Mouse (Mus musculus) cerebellum, adult 9-11 months (tissue): Measurements from ENCODE around the gene Mark2.

ENCODE experiments used
- DNase-seq: peaks from one replicate; pipeline ENCODE4 v3.0.0; 2022

The Mark2 gene

DNA sequence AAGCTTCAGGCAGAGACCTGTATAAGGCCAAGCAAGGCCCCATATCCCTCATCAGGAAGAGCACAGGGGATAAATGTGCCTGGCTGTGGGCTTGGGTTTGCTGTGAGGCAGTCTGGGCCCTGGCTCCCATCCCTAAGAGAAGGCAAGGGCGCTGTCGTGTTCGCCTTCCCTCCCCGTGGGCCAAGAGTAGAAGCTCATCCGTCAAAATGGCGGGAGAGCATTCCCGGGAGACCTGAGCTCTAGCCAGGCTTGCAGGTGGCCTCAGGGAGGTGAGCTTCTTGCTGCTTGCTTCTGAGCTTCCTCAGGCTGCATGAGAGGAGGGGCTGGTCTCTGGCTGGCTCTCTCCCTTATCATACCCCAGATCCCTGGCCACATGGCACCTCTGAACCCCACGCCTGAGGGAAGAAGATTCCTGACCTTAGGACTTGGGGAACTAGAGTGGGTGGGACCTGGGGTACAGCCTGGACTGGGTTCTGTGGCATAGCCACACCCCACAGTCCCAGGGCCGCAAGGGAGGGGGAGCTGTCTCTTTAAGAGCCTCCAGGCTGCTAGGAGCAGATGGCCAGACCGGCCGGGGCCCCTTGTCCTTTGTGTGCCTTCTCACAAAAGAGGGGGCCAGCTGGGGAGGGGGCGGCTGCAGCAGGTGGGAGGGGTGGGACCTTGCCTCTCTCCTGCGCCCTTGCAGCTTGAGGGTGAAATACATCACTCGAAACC lies 76.0 kb downstream of the Mark2 start:
- DNase-seq: peak; percentile 72

DNA sequence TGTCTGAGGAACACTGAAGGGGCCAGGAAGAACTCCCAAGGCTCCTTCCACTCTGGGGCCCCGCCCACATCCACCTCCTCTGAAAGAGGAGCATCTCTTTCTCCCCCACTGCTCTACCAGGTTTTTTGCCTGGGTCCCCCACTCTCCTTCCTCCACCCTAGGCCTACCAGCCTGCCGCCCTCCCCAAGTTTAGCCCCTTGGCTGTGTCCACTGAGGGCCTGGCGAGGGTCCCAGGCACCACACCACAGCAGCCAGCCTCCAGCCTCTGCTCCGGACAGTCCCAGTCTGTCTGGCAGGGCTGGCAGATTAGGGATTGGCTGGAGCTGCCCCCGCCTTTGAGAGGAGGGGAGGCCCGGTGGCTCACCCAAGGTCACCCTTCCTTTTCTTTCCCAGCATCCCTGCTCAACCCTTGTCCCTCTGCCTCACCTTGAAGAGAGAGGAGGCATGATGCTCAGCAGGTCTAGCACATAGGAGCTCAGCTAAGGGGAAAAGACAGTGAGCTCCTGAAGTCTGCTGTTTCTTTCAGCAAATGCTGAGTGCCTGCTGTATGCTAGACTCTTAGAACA lies 76.8 kb downstream of the Mark2 start:
- peak; percentile 64 for DNase-seq

DNA sequence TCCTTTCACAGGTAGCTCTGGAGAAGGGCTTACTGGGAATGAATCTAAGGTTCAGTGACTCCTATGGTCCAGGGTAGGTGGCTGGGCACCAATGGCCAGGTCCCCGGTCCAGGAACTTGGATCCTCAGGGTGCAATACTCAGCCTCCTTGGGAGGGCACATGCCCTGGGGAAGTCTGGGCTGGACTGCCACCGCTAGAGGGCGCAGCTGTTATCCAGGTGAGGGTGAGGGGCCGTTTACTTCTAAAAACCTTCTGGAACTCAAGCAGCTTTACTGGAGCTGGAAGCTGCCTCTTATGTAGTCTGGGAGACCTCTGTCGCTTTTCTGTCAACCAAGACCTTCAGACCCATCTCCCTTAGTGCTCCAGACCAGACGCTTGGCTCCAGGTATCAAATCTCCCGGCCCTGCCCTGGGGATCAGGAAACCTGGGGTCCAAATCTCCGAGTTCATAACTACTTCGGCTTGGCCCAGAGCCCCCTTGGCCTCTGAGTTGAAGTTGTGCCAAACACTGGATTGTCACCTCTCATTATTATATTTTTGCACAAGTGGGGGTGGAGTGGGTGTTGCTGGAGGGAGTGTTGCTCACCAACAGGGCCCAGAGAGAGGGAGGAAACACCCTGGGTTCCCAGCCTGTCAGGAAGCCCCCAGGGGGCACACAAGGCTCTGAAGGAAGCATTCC lies 77.4 kb downstream of the Mark2 start:
- peak; percentile 78 for DNase-seq

DNA sequence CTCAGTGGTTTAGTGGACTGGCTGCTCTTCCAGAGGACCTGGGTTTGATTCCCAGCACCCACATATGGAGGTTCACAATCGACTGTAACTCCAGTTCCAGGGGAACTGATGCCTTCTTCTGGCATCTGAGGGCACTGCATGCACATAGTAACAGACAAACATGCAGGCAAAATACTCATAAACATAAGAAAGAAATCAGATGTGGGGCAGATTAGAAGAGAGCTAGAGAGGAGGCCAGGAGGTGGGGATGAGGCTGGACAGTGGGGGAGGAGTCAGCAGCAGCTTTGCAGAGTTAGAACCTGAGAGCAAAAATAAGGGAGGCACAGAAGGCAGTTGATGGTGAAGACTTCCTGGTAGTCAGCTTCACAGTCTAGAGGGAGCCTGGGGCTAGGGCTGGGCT lies 79.1 kb downstream of the Mark2 start:
- no peak for DNase-seq

DNA sequence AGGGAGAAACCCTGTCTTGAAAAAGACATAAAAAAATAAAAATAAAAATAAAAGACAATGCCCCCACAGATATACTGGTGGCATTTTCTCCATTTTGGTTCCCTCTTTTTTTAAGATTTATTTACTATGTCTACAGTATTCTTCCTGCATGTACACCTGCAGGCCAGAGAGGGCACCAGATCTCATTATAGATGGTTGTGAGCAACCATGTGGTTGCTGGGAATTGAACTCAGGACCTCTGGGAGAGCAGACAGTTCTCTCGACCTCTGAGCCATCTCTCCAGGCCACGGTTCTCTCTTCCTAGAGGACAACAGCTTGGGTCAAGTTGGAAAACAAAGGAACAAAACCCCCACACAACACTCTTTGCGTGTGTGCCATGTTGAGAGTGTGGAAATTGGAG lies 79.7 kb downstream of the Mark2 start:
- no peak for DNase-seq

DNA sequence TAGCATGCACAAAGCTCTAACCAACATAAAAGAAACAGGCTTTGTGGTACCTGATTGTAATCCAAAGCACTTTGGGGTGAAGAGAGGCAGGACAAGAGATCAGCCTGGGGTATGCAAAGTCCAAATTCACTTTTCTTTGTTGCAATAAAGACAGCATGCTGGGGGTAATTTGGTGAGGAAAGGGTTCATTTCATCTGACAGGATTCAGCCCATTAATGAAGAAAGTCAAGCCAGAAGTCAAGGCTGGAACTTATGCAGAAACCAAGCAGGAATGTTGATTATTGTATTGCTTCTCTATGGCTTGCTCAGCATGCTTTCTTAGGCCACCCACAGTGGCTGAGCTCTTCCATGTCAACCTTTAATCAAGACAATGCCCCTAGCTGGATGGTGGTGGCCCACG lies 80.2 kb downstream of the Mark2 start:
- DNase-seq: no peak

DNA sequence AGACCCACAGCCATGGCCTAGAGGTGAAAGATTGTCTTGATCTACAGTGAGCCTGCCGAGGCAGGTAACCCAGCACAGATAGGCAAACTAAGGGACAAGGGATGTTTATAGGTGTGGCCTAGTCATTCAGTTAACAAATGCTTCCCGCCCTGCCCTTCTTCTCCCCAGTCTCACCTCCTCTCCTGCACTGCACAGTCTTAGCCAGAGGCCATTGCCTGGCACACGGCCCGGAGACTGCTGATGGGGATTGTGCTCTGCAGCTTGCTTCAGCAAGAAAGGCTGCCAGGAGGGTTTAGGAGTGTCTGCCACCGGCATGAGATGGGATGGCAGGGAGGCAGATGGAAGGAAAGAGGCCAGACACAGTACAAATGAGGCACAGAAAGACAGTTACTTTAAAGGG lies 83.8 kb downstream of the Mark2 start:
- peak; percentile 49 for DNase-seq

DNA sequence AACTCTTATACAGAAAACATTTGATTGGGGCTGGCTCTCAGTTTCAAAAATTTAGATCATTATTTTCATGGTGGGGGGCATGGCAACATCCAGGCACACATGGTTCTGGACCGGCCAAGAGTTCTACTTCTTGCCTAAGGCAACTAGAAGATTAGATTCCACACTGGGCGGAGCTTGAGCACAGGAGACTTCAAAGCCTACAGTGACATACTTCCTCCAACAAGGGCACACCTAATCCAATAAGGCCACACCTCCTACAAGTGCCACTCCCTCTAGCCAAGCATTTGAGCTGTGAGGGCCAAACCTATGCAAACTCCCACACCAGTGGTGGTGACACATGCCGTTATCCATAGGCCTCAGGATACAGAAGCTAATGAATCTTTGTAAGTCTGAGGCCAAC lies 95.6 kb downstream of the Mark2 start:
- no peak for DNase-seq

DNA sequence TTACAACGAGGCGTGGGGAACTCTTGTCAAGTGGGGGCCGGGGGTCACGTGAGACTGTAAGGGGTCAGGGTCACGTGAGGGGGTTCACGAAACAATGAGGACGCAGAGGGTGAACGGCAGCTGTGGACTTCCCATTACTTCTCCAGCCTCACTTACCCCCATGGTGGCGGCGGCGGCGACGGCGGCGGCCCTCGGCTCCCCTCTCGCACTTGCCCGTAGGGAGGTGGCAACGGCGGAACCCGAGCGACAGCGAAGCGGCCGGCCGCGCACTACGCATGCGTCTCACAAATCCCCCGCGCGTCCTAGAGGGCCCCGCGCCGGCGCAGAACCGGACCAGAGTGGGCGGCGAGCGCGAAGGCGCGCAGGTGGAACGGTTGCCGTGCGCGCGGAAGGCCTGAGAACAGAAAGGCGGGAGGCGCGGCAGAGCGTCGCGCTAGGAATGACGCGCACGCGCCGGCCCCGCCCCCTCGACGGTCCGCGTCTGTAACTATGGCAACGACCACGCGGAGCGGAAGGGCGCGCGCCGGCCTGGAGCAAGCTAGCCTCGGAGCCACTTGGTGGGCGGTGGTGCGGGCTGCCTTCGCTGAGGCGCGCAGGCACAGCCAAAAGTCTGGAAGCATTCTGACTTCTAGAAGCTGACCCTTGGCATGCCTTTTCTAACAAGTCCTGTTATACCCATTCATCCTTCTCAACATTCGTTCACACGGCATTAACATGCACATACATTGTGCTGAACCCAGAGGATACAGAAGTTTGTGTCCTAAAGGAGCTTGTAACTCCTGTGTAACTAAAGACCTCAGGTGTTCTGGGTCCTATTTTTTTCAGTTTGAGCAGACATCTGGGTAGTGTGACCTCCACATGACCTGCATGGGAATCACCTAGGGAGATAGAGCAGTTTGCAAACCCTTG lies 100.6 kb downstream of the Mark2 start, which contains the start of gene Naa40:
Gene Naa40 (minus strand): TSS at position 402 of the 909 bp plus-strand sequence.
- DNase-seq: peak; percentile 97

DNA sequence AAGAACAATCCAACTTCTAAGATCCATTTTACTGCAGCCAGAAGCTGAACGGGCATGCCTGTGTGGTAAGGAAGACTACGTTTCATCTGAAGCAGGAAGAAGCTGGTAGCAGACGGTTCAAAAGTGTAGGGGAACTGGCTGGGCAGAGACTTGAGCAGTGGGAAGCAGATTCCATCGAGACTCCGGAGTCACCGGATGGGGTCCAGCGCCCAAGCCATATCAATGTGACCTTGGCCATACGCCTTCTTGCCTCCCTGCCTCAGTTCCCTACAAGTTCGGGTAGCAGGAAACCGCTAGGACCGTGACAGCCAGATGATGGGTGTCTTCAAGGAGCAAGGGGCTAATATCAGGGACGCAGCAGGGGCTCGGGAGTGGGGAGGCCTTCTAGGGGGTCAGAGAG lies 101.4 kb downstream of the Mark2 start:
- DNase-seq: no peak

DNA sequence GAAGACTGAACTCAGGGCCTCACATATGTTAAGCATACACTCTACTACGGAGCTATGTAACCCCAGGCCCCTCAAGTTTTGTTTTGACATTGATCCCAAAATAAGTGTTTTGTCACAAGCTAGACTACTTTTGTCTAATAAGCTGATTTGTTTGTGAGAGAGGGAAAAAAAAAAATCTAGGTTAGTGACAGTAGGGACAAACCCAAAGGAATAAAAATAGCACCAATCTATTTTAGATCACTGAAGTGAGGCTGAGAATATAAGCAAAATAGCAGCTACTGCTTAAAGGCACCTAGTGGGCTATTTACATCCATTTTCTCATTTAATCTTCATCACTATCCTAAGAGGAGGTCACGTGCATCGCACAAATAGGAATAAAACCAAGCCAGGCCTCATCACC lies 102.1 kb downstream of the Mark2 start:
- no peak for DNase-seq

DNA sequence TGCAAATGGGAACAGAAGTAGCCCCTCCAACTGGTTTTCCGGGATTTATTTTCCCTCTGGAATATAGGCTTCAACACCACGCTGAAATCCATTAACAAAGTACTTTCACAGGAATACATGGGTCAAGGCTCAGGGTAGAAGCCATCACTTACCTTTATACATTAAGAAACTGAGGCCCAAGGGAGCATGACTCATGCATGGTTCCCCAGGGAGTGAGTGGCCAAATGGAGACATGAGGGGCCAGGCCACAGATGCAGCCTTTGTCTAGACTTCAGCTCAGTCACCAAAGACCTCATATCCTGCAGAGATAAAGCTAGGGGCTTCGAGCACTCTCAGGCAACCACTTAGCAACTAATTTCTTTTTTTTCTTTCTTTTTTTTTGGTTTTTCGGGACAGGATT lies 104.9 kb downstream of the Mark2 start:
- DNase-seq: no peak

DNA sequence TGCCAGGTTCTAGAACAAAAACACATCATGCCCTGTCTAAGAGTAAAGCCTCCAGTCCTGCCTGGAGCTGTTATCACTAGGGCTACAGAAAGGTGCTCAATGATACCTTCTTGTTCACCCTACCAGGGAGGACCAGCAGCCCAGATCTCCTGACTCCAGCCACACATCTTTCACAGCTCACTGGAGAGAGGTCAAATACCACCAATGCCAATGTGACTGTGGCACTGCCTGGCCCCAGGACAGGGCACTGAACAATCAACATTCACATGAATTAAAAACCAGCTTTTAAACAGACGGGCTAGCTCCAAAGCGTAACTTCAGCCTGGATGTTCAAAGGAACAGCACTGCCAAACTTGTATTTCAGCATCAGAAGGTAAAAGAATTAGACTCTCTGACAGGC lies 105.6 kb downstream of the Mark2 start:
- no peak for DNase-seq

DNA sequence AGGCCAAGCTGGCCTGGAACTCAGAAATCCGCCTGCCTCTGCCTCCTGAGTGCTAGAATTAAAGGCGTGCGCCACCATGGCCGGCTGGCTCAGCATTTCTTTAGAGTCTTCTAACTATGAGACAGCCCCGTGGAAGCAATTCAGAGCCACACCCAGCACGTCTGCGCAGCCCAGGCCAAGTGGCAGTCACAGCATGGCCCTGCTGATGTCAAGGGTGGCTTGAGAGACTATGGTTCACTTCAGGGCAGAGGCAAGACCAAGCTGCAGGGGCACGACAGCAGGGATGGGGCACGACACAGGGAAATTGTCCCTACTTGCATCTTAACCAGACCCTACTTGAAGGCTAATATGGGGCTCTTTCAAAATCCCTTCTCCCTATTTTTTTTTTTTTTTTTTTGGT lies 106.2 kb downstream of the Mark2 start:
- DNase-seq: no peak

DNA sequence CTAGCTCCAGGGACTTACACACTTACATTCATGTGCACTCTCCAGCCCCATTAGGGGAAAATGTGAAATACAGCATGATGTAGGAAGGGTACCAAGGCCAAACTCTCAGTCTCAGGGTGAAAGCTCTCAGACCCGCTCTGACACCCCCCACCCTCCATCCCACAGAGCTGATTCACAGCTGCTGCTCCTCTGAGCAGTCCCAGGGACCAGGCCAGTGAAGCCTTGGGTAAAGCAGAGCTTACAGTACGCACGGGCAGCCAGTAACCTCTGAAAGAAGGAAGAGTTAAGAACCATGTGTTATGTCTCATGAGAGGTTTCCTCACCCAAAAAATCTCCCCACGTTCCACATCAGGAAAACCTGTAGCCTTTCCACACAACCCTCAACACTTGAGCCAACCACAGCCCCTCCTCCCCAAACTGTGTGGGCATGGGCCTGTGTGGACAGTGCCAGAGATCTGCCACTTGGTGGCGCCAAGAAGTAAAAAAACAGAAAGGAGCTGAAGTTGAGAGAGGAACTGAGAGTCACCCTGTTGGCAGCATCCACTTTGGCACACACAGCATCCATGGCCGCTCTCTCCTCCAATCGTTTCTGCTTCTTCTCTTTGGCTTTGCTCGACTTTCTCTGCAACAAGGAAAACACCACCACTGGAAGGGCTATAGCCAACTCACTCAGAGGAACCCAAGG lies 107.0 kb downstream of the Mark2 start:
- DNase-seq: peak; percentile 83

DNA sequence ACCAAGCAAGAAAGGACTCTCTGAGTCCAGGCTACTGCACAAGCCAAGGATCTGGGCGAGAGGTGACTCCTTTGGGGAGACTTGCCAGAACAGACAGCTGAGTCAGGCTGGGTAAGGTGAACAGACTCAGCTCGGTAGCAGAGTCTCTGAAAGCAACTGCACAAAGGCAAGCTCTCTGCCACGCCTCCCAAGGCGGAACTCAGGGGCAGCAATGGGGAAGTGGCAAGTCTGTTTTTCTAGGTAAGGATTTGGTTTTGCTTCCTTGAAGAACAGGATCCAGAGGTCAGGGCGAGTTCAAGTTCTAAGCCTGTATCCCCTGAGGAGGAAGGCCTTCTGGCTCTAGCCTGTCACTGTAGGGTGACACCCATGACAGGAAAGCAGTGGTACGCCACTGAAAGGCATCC lies 115.1 kb downstream of the Mark2 start:
- no peak for DNase-seq
